Mouse (Mus musculus): Measurements from ENCODE around the gene Mrgprh.
A peak's percentile ranks its signal among the peaks of the same experiment; 100 is the strongest.
"Not testable (repeated sequence)": the region's sequence is repeated elsewhere in the genome, so short reads cannot be mapped to it uniquely, and the experiment has no call there.

The Mrgprh gene

GRCm38 (mm10) chr17:12868640-12869039 is 7.2 kb upstream of the Mrgprh start:
- DNase-seq (ENCODE audit: low read depth, low spot score): no peak

- DNase-seq (ENCODE audit: low read depth, low spot score): no peak
Observed at GRCm38 (mm10) chr17:12872275-12873028, 3.4 kb upstream of the Mrgprh start.

GRCm38 (mm10) chr17:12880178-12880577 is 4.3 kb downstream of the Mrgprh start:
- peak; percentile 62 for DNase-seq (ENCODE audit: low read depth, low spot score)

- DNase-seq (ENCODE audit: low read depth, low spot score): no peak
Observed at GRCm38 (mm10) chr17:12881216-12881615, 5.4 kb downstream of the Mrgprh start.

GRCm38 (mm10) chr17:12886620-12887019 is 10.8 kb downstream of the Mrgprh start:
- DNase-seq (ENCODE audit: low read depth, low spot score): no peak

GRCm38 (mm10) chr17:12887021-12887775 is 11.4 kb downstream of the Mrgprh start:
- DNase-seq (ENCODE audit: low read depth, low spot score): no peak

- no peak for DNase-seq (ENCODE audit: low read depth, low spot score)
Observed at GRCm38 (mm10) chr17:12891054-12891453, 15.2 kb downstream of the Mrgprh start.

GRCm38 (mm10) chr17:12892033-12892432 is 16.2 kb downstream of the Mrgprh start:
- DNase-seq (ENCODE audit: low read depth, low spot score): no peak

GRCm38 (mm10) chr17:12897674-12898073 is 21.8 kb downstream of the Mrgprh start:
- DNase-seq (ENCODE audit: low read depth, low spot score): no peak

- DNase-seq (ENCODE audit: low read depth, low spot score): not testable (repeated sequence)
Observed at GRCm38 (mm10) chr17:12898607-12899006, 22.8 kb downstream of the Mrgprh start.

GRCm38 (mm10) chr17:12902291-12902690 is 26.5 kb downstream of the Mrgprh start:
- DNase-seq (ENCODE audit: low read depth, low spot score): no peak

GRCm38 (mm10) chr17:12903372-12904333 is 27.8 kb downstream of the Mrgprh start:
- DNase-seq (ENCODE audit: low read depth, low spot score): no peak

- DNase-seq (ENCODE audit: low read depth, low spot score): no peak
Observed at GRCm38 (mm10) chr17:12904349-12904748, 28.5 kb downstream of the Mrgprh start.

- no peak for DNase-seq (ENCODE audit: low read depth, low spot score)
Observed at GRCm38 (mm10) chr17:12905810-12906209, 30.0 kb downstream of the Mrgprh start.

- DNase-seq (ENCODE audit: low read depth, low spot score): no peak
Observed at GRCm38 (mm10) chr17:12906436-12906835, 30.6 kb downstream of the Mrgprh start.

- DNase-seq (ENCODE audit: low read depth, low spot score): no peak
Observed at GRCm38 (mm10) chr17:12909361-12910280, 33.8 kb downstream of the Mrgprh start, which contains the start of gene Pnldc1. Pnldc1 (minus strand) TSS chr17:12910230.

- no peak for DNase-seq (ENCODE audit: low read depth, low spot score)
Observed at GRCm38 (mm10) chr17:12910391-12910790, 34.6 kb downstream of the Mrgprh start.

- DNase-seq (ENCODE audit: low read depth, low spot score): no peak
Observed at GRCm38 (mm10) chr17:12915488-12915880, 39.6 kb downstream of the Mrgprh start, which contains the start of gene Tcp1. Tcp1 (plus strand) TSS chr17:12915701.

GRCm38 (mm10) chr17:12915881-12916583 is 40.2 kb downstream of the Mrgprh start, which contains the start of gene Mrpl18:
Mrpl18 (minus strand) TSS chr17:12916345.
- DNase-seq (ENCODE audit: low read depth, low spot score): peak; percentile 98
